Mouse (Mus musculus) kidney, adult 2 months (tissue): ENCODE results near the gene P2ry6.
A peak's percentile ranks its signal among the peaks of the same experiment; 100 is the strongest.

ENCODE experiments used
- CTCF ChIP-seq: fragments of 200-500 bp; conservative IDR thresholded peaks from 2 replicates; pipeline ENCODE4 v1.5.1; 2011; ENCODE audit warnings: low read depth, mild to moderate bottlenecking, control low read depth, low read length, moderate library complexity, mixed read lengths; ENCODE audit not compliant: insufficient read depth, insufficient read length
- POLR2A ChIP-seq: fragments of 200-500 bp; IDR thresholded peaks from one replicate; pipeline ENCODE4 v1.6.1; 2011; ENCODE audit warnings: low read depth, low read length, control low read depth

DNA sequence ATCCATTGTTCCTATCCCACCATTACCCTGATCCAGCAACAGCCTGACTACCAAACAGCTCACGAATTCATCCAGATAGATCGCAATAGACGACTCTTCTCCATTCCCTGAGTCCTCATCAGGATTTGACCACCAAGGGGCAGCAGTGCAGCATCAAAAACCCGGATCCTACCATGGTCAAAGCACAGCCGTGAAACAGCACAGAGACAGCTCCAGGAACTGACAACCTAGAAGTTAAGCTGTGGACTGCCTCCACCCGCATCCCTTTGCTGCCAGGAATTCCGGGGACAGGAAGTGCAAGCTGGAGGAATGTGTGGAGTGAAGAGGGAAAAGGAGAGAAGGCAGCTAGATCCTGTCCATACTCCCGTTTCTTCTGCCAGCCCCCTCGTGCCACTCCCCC is 13.6 kb upstream of the P2ry6 start:
- TF ChIP-seq POLR2A (no peak), CTCF (peak; percentile 89)
